Mouse (Mus musculus) gastrocnemius, postnatal 25 days (tissue): Measurements from ENCODE around the gene Olfr907. TPM values are rescaled to one million over a fixed set of nuclear protein-coding genes. Genes with fewer than 3 reads are reported as not detected.

Source experiments
- DNase-seq: peaks from one replicate; pipeline ENCODE4 v3.0.0; 2022
- long read RNA-seq, 2 experiments: library from polyadenylated mRNA; stranded (forward); transcript quantifications; one replicate each; pipeline ENCODE4 v2.0.0; 2021
- total RNA-seq, 2 experiments: library from RNA; stranded (reverse); gene quantifications; 1 replicate in 1 of 2; 2 replicates in 1 of 2; pipeline ENCODE4 v1.2.3; 2021

The Olfr907 gene
- total RNA-seq, result not detected
- long read RNA-seq, experiment 1, result 0 reads
- long read RNA-seq, experiment 2, result 0 reads

GRCm38 (mm10) chr9:38495501-38495900 lies at the start of gene Olfr907:
Gene Olfr907, plus strand, starts transcription at chr9:38495801.
- no peak for DNase-seq

GRCm38 (mm10) chr9:38447352-38447751 lies 48.2 kb upstream of the Olfr907 start, which contains the start of gene Olfr902:
Gene Olfr902, plus strand, starts transcription at chr9:38447652.
- DNase-seq, result no peak

- no peak for DNase-seq
Measured at GRCm38 (mm10) chr9:38462844-38463243, 32.8 kb upstream of the Olfr907 start, which contains the start of gene Olfr904. Gene Olfr904, plus strand, starts transcription at chr9:38463144.

GRCm38 (mm10) chr9:38470807-38471206 lies 24.8 kb upstream of the Olfr907 start, which contains the start of gene Olfr905:
Gene Olfr905, plus strand, starts transcription at chr9:38471107.
- no peak for DNase-seq

- DNase-seq, result no peak
Measured at GRCm38 (mm10) chr9:38486785-38487184, 8.8 kb upstream of the Olfr907 start, which contains the start of gene Olfr906. Gene Olfr906, plus strand, starts transcription at chr9:38487085.

- no peak for DNase-seq
Measured at GRCm38 (mm10) chr9:38512353-38512752, 16.8 kb downstream of the Olfr907 start.

GRCm38 (mm10) chr9:38521280-38521679 lies 25.7 kb downstream of the Olfr907 start, which contains the start of gene Olfr911-ps1:
Gene Olfr911-ps1, plus strand, starts transcription at chr9:38521580.
- no peak for DNase-seq

DNA sequence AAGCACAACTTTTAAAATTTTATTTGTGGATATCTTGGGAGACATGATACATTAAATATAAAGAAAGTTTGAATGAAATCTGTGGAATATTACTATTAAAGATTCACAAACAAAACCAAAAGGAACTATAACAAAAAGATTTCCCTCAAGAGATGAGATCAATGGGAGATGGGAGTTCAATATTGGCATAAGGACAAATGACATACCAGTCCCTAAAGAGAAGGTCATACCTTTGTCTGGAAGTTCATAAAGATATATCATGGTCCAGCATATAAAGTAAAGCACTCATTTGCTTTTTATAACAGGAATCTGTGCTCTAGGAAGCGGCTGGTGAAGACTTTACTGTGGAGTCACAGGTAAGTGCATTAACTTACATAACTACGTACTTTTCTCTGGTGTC lies 41.9 kb downstream of the Olfr907 start, which contains the start of gene Olfr910:
Gene Olfr910, plus strand, starts transcription at position 301 of the 400 bp plus-strand sequence.
- DNase-seq, result no peak

Other genes with a start within 250 kb of the Olfr907 start
- not detected for gene Olfr143, start 243.0 kb upstream of the Olfr907 start, total RNA-seq
- not detected for gene Olfr895, start 227.9 kb upstream of the Olfr907 start, total RNA-seq
- not detected for gene Olfr896-ps1, start 204.7 kb upstream of the Olfr907 start, total RNA-seq
- not detected for gene Olfr25, start 166.7 kb upstream of the Olfr907 start, total RNA-seq
- not detected for gene Olfr898, start 147.4 kb upstream of the Olfr907 start, total RNA-seq
- gene Olfr250, start 128.9 kb upstream of the Olfr907 start, total RNA-seq, result not detected
- not detected for gene Olfr251, start 118.7 kb upstream of the Olfr907 start, total RNA-seq
- gene Olfr147, start 94.1 kb upstream of the Olfr907 start, total RNA-seq, result not detected
- not detected for gene Olfr901, start 66.3 kb upstream of the Olfr907 start, total RNA-seq
- not detected for gene Olfr902, start 48.1 kb upstream of the Olfr907 start, total RNA-seq
- not detected for gene Olfr904, start 32.7 kb upstream of the Olfr907 start, total RNA-seq
- gene Olfr905, start 24.7 kb upstream of the Olfr907 start, total RNA-seq, result not detected
- not detected for gene Olfr906, start 8.7 kb upstream of the Olfr907 start, total RNA-seq
- not detected for gene Olfr911-ps1, start 25.8 kb downstream of the Olfr907 start, total RNA-seq
- not detected for gene Olfr910, start 42.0 kb downstream of the Olfr907 start, total RNA-seq
- not detected for gene Olfr912, start 84.4 kb downstream of the Olfr907 start, total RNA-seq
- gene Olfr913, start 97.0 kb downstream of the Olfr907 start, total RNA-seq, result not detected
- gene Olfr914, start 109.3 kb downstream of the Olfr907 start, total RNA-seq, result not detected
- not detected for gene Olfr916, start 164.1 kb downstream of the Olfr907 start, total RNA-seq
- gene Olfr917, start 170.0 kb downstream of the Olfr907 start, total RNA-seq, result not detected
- gene Olfr918, start 178.8 kb downstream of the Olfr907 start, total RNA-seq, result not detected
- not detected for gene Olfr919, start 207.9 kb downstream of the Olfr907 start, total RNA-seq
- gene Vwa5a, start 222.5 kb downstream of the Olfr907 start, total RNA-seq, result 10 to 100 TPM; 11.2 to 13.2 TPM